Mouse (Mus musculus): ENCODE measurements around the gene Galr3. TPM values are rescaled to one million over a fixed set of nuclear protein-coding genes. Genes with fewer than 3 reads are reported as not detected.

Galr3 gene
- total and polyA plus RNA-seq, 3 experiments = 2.6 to 4.5 TPM; not detected in 1

DNA sequence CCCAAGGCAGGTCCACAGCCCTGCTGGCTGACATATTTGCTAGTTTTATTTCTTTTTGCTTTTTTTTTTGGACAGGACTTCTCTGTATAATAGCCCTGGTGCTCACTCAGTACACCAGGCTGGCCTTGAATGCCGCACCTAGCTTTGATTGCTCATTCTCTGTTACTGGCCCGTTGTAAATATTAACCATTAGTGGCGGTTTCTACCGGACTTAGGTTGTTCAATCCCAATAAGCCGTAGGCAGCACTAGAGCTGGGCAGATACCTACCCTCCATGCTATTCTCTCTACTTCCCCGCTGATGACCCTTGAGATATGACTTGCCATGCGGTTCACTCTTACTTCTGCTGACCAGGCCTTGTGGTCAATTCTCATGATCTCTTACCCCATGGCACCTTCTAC lies 37.9 kb downstream of the Galr3 start:
- H3K36me3 ChIP-seq (ENCODE audit: control insufficient read depth in 1 of 2, insufficient read depth in 2 of 2, low read length in 2 of 2) = peaks cover 9 to 26% of the 10 kb centered on the region in 2 experiments
- H3K4me1 ChIP-seq (ENCODE audit: control insufficient read depth in 1 of 2, insufficient read depth in 2 of 2, low read length in 2 of 2) = peaks cover 0 to 13% of the 10 kb centered on the region in 2 experiments; a peak in 2 of 4 replicates
- H3K4me3 ChIP-seq (ENCODE audit: control insufficient read depth in 1 of 2, insufficient read depth in 1 of 2, low read depth in 2 of 2, low read length in 2 of 2) = no peak overlapping the region
- TF ChIP-seq NELFE (IDR thresholded peaks at IDR 0.05; ENCODE audit: low read depth, low read length) (no peak), UBTF (IDR thresholded peaks at IDR 0.05; ENCODE audit: borderline replicate concordance, insufficient read depth, low read depth, low read length) (no peak), HCFC1 (IDR thresholded peaks at IDR 0.05; ENCODE audit: low read depth, low read length) (no peak), CHD1 (IDR thresholded peaks at IDR 0.05; ENCODE audit: low read depth, low read length) (no peak), E2F4 (IDR thresholded peaks at IDR 0.05; ENCODE audit: borderline replicate concordance, low read depth, low read length) (no peak), MYB (IDR thresholded peaks at IDR 0.05; ENCODE audit: low read depth, low read length) (no peak), POLR2A (IDR thresholded peaks at IDR 0.05; ENCODE audit: control insufficient read depth in 1 of 2, insufficient read depth in 1 of 2, low read depth in 1 of 2, low read length in 2 of 2, poor library complexity in 1 of 2) (no peak), CTCF (IDR thresholded peaks at IDR 0.05 in 2 of 3, conservative IDR thresholded peaks at IDR 0.05 in 1 of 3; ENCODE audit: control insufficient read depth in 1 of 3, insufficient read depth in 1 of 3, low read depth in 2 of 3, low read length in 3 of 3, poor library complexity in 1 of 3, severe bottlenecking in 1 of 3) (no peak), CHD2 (IDR thresholded peaks at IDR 0.05; ENCODE audit: low read length) (no peak), ZC3H11A (IDR thresholded peaks at IDR 0.05; ENCODE audit: low read depth, low read length) (no peak), TAL1 (IDR thresholded peaks at IDR 0.05; ENCODE audit: low read length) (no peak), KAT2A (conservative IDR thresholded peaks at IDR 0.05; ENCODE audit: low read depth, low read length) (no peak), POLR2AphosphoS5 (IDR thresholded peaks at IDR 0.05; ENCODE audit: borderline replicate concordance, low read depth, low read length) (no peak), RCOR1 (IDR thresholded peaks at IDR 0.05; ENCODE audit: low read depth, low read length) (no peak), USF1 (IDR thresholded peaks at IDR 0.05; ENCODE audit: low read depth, low read length) (no peak)
- no peaks in the 10 kb centered on the region for H3K9me3 ChIP-seq (replicated peaks; ENCODE audit: insufficient read depth, low read length)
- H3K27me3 ChIP-seq (ENCODE audit: control insufficient read depth in 1 of 2, insufficient read depth in 2 of 2, low read length in 2 of 2) = no peaks in the 10 kb centered on the region
- H3K79me2 ChIP-seq (ENCODE audit: control insufficient read depth, insufficient read depth, low read length, poor library complexity) = peaks cover 29% of the 10 kb centered on the region
- DNase-seq (ENCODE audit: low read depth, low spot score) = no peak
- H3K9ac ChIP-seq (ENCODE audit: control insufficient read depth, low read depth, low read length, poor library complexity, severe bottlenecking) = no peak overlapping the region
- no peak overlapping the region for H3K27ac ChIP-seq (ENCODE audit: control insufficient read depth, low read depth, low read length)

DNA sequence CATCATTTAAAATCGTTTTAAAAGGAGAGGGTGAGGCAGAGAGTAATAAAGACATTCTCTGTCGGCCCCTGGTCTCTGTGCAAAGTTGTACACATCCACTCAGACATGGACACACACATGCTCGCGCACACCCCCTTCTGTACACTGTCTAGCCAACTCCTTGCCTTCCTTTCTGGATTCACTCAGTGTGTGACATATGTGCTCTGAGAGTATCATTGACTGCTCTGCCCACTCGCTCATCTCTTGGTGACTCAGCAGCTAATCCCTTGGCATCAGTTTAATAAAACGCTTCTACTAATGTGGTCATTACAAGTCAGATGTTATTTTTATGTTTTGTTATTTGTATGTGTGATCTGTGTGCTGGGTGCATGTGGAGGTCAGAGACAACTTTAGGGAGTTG lies 50.6 kb downstream of the Galr3 start:
- no peaks in the 10 kb centered on the region for H3K27me3 ChIP-seq (ENCODE audit: control insufficient read depth in 1 of 2, insufficient read depth in 2 of 2, low read length in 2 of 2)
- no peak overlapping the region for H3K4me3 ChIP-seq (ENCODE audit: control insufficient read depth in 1 of 2, insufficient read depth in 1 of 2, low read depth in 2 of 2, low read length in 2 of 2)
- H3K36me3 ChIP-seq (ENCODE audit: control insufficient read depth in 1 of 2, insufficient read depth in 2 of 2, low read length in 2 of 2) = peaks cover 2 to 22% of the 10 kb centered on the region in 2 experiments; a peak in 3 of 4 replicates

More for the DNA sequence above, 50.6 kb downstream of the Galr3 start:
- TF ChIP-seq SIN3A (IDR thresholded peaks at IDR 0.05; ENCODE audit: low read length) = no peak
- no peak for TF ChIP-seq ELF1 (IDR thresholded peaks at IDR 0.05; ENCODE audit: low read depth, low read length)
- TF ChIP-seq HCFC1 (IDR thresholded peaks at IDR 0.05; ENCODE audit: low read depth, low read length) = no peak
- no peak for TF ChIP-seq ZKSCAN1 (IDR thresholded peaks at IDR 0.05; ENCODE audit: low read depth, low read length)
- TF ChIP-seq EP300 (IDR thresholded peaks at IDR 0.05; ENCODE audit: low read depth in 1 of 2, low read length in 2 of 2) = no peak
- TF ChIP-seq RAD21 (IDR thresholded peaks at IDR 0.05; ENCODE audit: low read depth, low read length) = no peak
- no peak for TF ChIP-seq CHD2 (IDR thresholded peaks at IDR 0.05; ENCODE audit: low read length)
- no peak for TF ChIP-seq SMC3 (IDR thresholded peaks at IDR 0.05; ENCODE audit: low read depth, low read length)
- no peak for TF ChIP-seq POLR2A (IDR thresholded peaks at IDR 0.05; ENCODE audit: control insufficient read depth in 1 of 2, insufficient read depth in 1 of 2, low read depth in 1 of 2, low read length in 2 of 2, poor library complexity in 1 of 2)
- no peak for TF ChIP-seq POLR2AphosphoS5 (IDR thresholded peaks at IDR 0.05; ENCODE audit: borderline replicate concordance, low read depth, low read length)
- no peak for TF ChIP-seq TAL1 (IDR thresholded peaks at IDR 0.05; ENCODE audit: low read length)
- no peak for TF ChIP-seq E2F4 (IDR thresholded peaks at IDR 0.05; ENCODE audit: borderline replicate concordance, low read depth, low read length)
- no peak for DNase-seq (ENCODE audit: low read depth, low spot score)
- no peak overlapping the region for H3K27ac ChIP-seq (ENCODE audit: control insufficient read depth, low read depth, low read length)
- peaks cover 2% of the 10 kb centered on the region; the same call in 1 of the 2 replicates for H3K79me2 ChIP-seq (ENCODE audit: control insufficient read depth, insufficient read depth, low read length, poor library complexity)
- no peaks in the 10 kb centered on the region for H3K9me3 ChIP-seq (replicated peaks; ENCODE audit: insufficient read depth, low read length)
- no peak overlapping the region for H3K9ac ChIP-seq (ENCODE audit: control insufficient read depth, low read depth, low read length, poor library complexity, severe bottlenecking)
- no peaks in the 10 kb centered on the region for H3K4me1 ChIP-seq (ENCODE audit: control insufficient read depth in 1 of 2, insufficient read depth in 2 of 2, low read length in 2 of 2)

Other genes with a start within 250 kb of the Galr3 start
- gene Card10, start 238.8 kb upstream of the Galr3 start, total RNA-seq (2012; rRNA removed) = not detected in 2 replicates
- gene Card10, start 238.8 kb upstream of the Galr3 start, polyA plus RNA-seq (2012; ENCODE audit: insufficient read depth in 1 of 2, insufficient read length in 2 of 2, low read depth in 1 of 2, low replicate concordance in 2 of 2, missing spikeins in 1 of 2) = not detected
- 0.04 TPM in 1 of 2 replicates, not detected in the other for gene Cdc42ep1, start 199.3 kb upstream of the Galr3 start, total RNA-seq (2012; rRNA removed)
- gene Cdc42ep1, start 199.3 kb upstream of the Galr3 start, polyA plus RNA-seq (2012; ENCODE audit: insufficient read depth in 1 of 2, insufficient read length in 2 of 2, low read depth in 1 of 2, low replicate concordance in 2 of 2, missing spikeins in 1 of 2) = 1 to 10 TPM in 1 of 2 experiments, not detected in 1; 1.7 TPM
- not detected in 2 replicates for gene Lgals2, start 186.4 kb upstream of the Galr3 start, total RNA-seq (2012; rRNA removed)
- not detected for gene Lgals2, start 186.4 kb upstream of the Galr3 start, polyA plus RNA-seq (2012; ENCODE audit: insufficient read depth in 1 of 2, insufficient read length in 2 of 2, low read depth in 1 of 2, low replicate concordance in 2 of 2, missing spikeins in 1 of 2)
- gene Gga1, start 164.7 kb upstream of the Galr3 start, total RNA-seq (2012; rRNA removed) = 16.1 and 18.2 TPM in 2 replicates
- gene Gga1, start 164.7 kb upstream of the Galr3 start, polyA plus RNA-seq (2012; ENCODE audit: insufficient read depth in 1 of 2, insufficient read length in 2 of 2, low read depth in 1 of 2, low replicate concordance in 2 of 2, missing spikeins in 1 of 2) = 10 to 100 TPM in 1 of 2 experiments, not detected in 1; 48.1 TPM
- 0.27 TPM in 1 of 2 replicates, not detected in the other for gene Gm49510, start 142.2 kb upstream of the Galr3 start, total RNA-seq (2012; rRNA removed)
- gene Gm49510, start 142.2 kb upstream of the Galr3 start, polyA plus RNA-seq (2012; ENCODE audit: insufficient read depth in 1 of 2, insufficient read length in 2 of 2, low read depth in 1 of 2, low replicate concordance in 2 of 2, missing spikeins in 1 of 2) = under 1 TPM in 1 of 2 experiments, not detected in 1; 0.17 TPM
- 17.1 and 21.0 TPM in 2 replicates for gene Sh3bp1, start 142.1 kb upstream of the Galr3 start, total RNA-seq (2012; rRNA removed)
- gene Sh3bp1, start 142.1 kb upstream of the Galr3 start, polyA plus RNA-seq (2012; ENCODE audit: insufficient read depth in 1 of 2, insufficient read length in 2 of 2, low read depth in 1 of 2, low replicate concordance in 2 of 2, missing spikeins in 1 of 2) = 10 to 100 TPM in 1 of 2 experiments, not detected in 1; 80.2 TPM
- 16.7 and 21.5 TPM in 2 replicates for gene Pdxp, start 128.0 kb upstream of the Galr3 start, total RNA-seq (2012; rRNA removed)
- 10 to 100 TPM in 1 of 2 experiments, not detected in 1; 25.4 TPM for gene Pdxp, start 128.0 kb upstream of the Galr3 start, polyA plus RNA-seq (2012; ENCODE audit: insufficient read depth in 1 of 2, insufficient read length in 2 of 2, low read depth in 1 of 2, low replicate concordance in 2 of 2, missing spikeins in 1 of 2)
- 974 and 1,054 TPM in 2 replicates for gene Lgals1, start 115.2 kb upstream of the Galr3 start, total RNA-seq (2012; rRNA removed)
- 1,000 to 10,000 TPM in 1 of 2 experiments, 100 to 1,000 TPM in 1; 646 to 1,010 TPM for gene Lgals1, start 115.2 kb upstream of the Galr3 start, polyA plus RNA-seq (2012; ENCODE audit: insufficient read depth in 1 of 2, insufficient read length in 2 of 2, low read depth in 1 of 2, low replicate concordance in 2 of 2, missing spikeins in 1 of 2)
- 39.0 and 40.8 TPM in 2 replicates for gene Nol12, start 107.0 kb upstream of the Galr3 start, total RNA-seq (2012; rRNA removed)
- gene Nol12, start 107.0 kb upstream of the Galr3 start, polyA plus RNA-seq (2012; ENCODE audit: insufficient read depth in 1 of 2, insufficient read length in 2 of 2, low read depth in 1 of 2, low replicate concordance in 2 of 2, missing spikeins in 1 of 2) = 100 to 1,000 TPM in 1 of 2 experiments, not detected in 1; 127 TPM
- 18.4 and 21.3 TPM in 2 replicates for gene Triobp, start 94.2 kb upstream of the Galr3 start, total RNA-seq (2012; rRNA removed)
- 10 to 100 TPM in 1 of 2 experiments, not detected in 1; 31.3 TPM for gene Triobp, start 94.2 kb upstream of the Galr3 start, polyA plus RNA-seq (2012; ENCODE audit: insufficient read depth in 1 of 2, insufficient read length in 2 of 2, low read depth in 1 of 2, low replicate concordance in 2 of 2, missing spikeins in 1 of 2)
- 28.2 and 33.5 TPM in 2 replicates for gene H1f0, start 13.4 kb upstream of the Galr3 start, total RNA-seq (2012; rRNA removed)
- 100 to 1,000 TPM in 1 of 2 experiments, 10 to 100 TPM in 1; 46.8 to 213 TPM for gene H1f0, start 13.4 kb upstream of the Galr3 start, polyA plus RNA-seq (2012; ENCODE audit: insufficient read depth in 1 of 2, insufficient read length in 2 of 2, low read depth in 1 of 2, low replicate concordance in 2 of 2, missing spikeins in 1 of 2)
- 42.3 and 43.4 TPM in 2 replicates for gene Ankrd54, start 21.0 kb downstream of the Galr3 start, total RNA-seq (2012; rRNA removed)
- 10 to 100 TPM in 1 of 2 experiments, not detected in 1; 62.2 TPM for gene Ankrd54, start 21.0 kb downstream of the Galr3 start, polyA plus RNA-seq (2012; ENCODE audit: insufficient read depth in 1 of 2, insufficient read length in 2 of 2, low read depth in 1 of 2, low replicate concordance in 2 of 2, missing spikeins in 1 of 2)
- gene Eif3l, start 33.3 kb downstream of the Galr3 start, total RNA-seq (2012; rRNA removed) = 394 and 395 TPM in 2 replicates
- gene Eif3l, start 33.3 kb downstream of the Galr3 start, polyA plus RNA-seq (2012; ENCODE audit: insufficient read depth in 1 of 2, insufficient read length in 2 of 2, low read depth in 1 of 2, low replicate concordance in 2 of 2, missing spikeins in 1 of 2) = 100 to 1,000 TPM; 301 to 442 TPM
- 4.1 and 4.8 TPM in 2 replicates for gene Micall1, start 67.0 kb downstream of the Galr3 start, total RNA-seq (2012; rRNA removed)
- 10 to 100 TPM in 1 of 2 experiments, not detected in 1; 13.5 TPM for gene Micall1, start 67.0 kb downstream of the Galr3 start, polyA plus RNA-seq (2012; ENCODE audit: insufficient read depth in 1 of 2, insufficient read length in 2 of 2, low read depth in 1 of 2, low replicate concordance in 2 of 2, missing spikeins in 1 of 2)
- gene Polr2f, start 99.1 kb downstream of the Galr3 start, total RNA-seq (2012; rRNA removed) = 362 and 423 TPM in 2 replicates
- gene Polr2f, start 99.1 kb downstream of the Galr3 start, polyA plus RNA-seq (2012; ENCODE audit: insufficient read depth in 1 of 2, insufficient read length in 2 of 2, low read depth in 1 of 2, low replicate concordance in 2 of 2, missing spikeins in 1 of 2) = 100 to 1,000 TPM in 1 of 2 experiments, not detected in 1; 510 TPM
- gene 1700088E04Rik, start 99.4 kb downstream of the Galr3 start, total RNA-seq (2012; rRNA removed) = 4.0 and 4.9 TPM in 2 replicates
- gene 1700088E04Rik, start 99.4 kb downstream of the Galr3 start, polyA plus RNA-seq (2012; ENCODE audit: insufficient read depth in 1 of 2, insufficient read length in 2 of 2, low read depth in 1 of 2, low replicate concordance in 2 of 2, missing spikeins in 1 of 2) = 1 to 10 TPM in 1 of 2 experiments, not detected in 1; 9.3 TPM
- not detected in 2 replicates for gene Sox10, start 123.4 kb downstream of the Galr3 start, total RNA-seq (2012; rRNA removed)
- gene Sox10, start 123.4 kb downstream of the Galr3 start, polyA plus RNA-seq (2012; ENCODE audit: insufficient read depth in 1 of 2, insufficient read length in 2 of 2, low read depth in 1 of 2, low replicate concordance in 2 of 2, missing spikeins in 1 of 2) = not detected
- gene Pick1, start 187.3 kb downstream of the Galr3 start, total RNA-seq (2012; rRNA removed) = 17.6 and 20.8 TPM in 2 replicates
- 10 to 100 TPM in 1 of 2 experiments, not detected in 1; 24.3 TPM for gene Pick1, start 187.3 kb downstream of the Galr3 start, polyA plus RNA-seq (2012; ENCODE audit: insufficient read depth in 1 of 2, insufficient read length in 2 of 2, low read depth in 1 of 2, low replicate concordance in 2 of 2, missing spikeins in 1 of 2)
- gene Gm49486, start 187.5 kb downstream of the Galr3 start, total RNA-seq (2012; rRNA removed) = 0.12 and 0.16 TPM in 2 replicates
- gene Gm49486, start 187.5 kb downstream of the Galr3 start, polyA plus RNA-seq (2012; ENCODE audit: insufficient read depth in 1 of 2, insufficient read length in 2 of 2, low read depth in 1 of 2, low replicate concordance in 2 of 2, missing spikeins in 1 of 2) = under 1 TPM in 1 of 2 experiments, not detected in 1; 0.46 TPM
- gene Slc16a8, start 212.9 kb downstream of the Galr3 start, total RNA-seq (2012; rRNA removed) = 0.15 TPM in 1 of 2 replicates, not detected in the other
- under 1 TPM in 1 of 2 experiments, not detected in 1; 0.47 TPM for gene Slc16a8, start 212.9 kb downstream of the Galr3 start, polyA plus RNA-seq (2012; ENCODE audit: insufficient read depth in 1 of 2, insufficient read length in 2 of 2, low read depth in 1 of 2, low replicate concordance in 2 of 2, missing spikeins in 1 of 2)
- 1.1 TPM in 1 of 2 replicates, not detected in the other for gene Baiap2l2, start 243.7 kb downstream of the Galr3 start, total RNA-seq (2012; rRNA removed)
- gene Baiap2l2, start 243.7 kb downstream of the Galr3 start, polyA plus RNA-seq (2012; ENCODE audit: insufficient read depth in 1 of 2, insufficient read length in 2 of 2, low read depth in 1 of 2, low replicate concordance in 2 of 2, missing spikeins in 1 of 2) = under 1 TPM in 1 of 2 experiments, not detected in 1; 0.60 TPM